Mouse (Mus musculus) lung, embryonic 14.5 days (tissue): Measurements from ENCODE around the gene Tatdn3. TPM values are rescaled to one million over a fixed set of nuclear protein-coding genes. Genes with fewer than 3 reads are reported as not detected.

Experiments
- ATAC-seq: fragments of 200-750 bp; cut with Nextera tagmentation; 2 replicates; pipeline ENCODE4 v1.8.0; 2017; ENCODE audit warnings: mild to moderate bottlenecking, moderate TSS enrichment, moderate library complexity; ENCODE audit not compliant: insufficient read depth
- DNase-seq: peaks from one replicate; pipeline ENCODE4 v3.0.0-alpha.2; 2015
- H3K27ac ChIP-seq: fragments of 300-500 bp; sonication (generic); 2 replicates; pipeline ENCODE4 v1.5.1; 2014; ENCODE audit warnings: low read depth, mild to moderate bottlenecking, moderate library complexity
- H3K27me3 ChIP-seq: fragments of 300-500 bp; sonication (generic); 2 replicates; pipeline ENCODE4 v1.6.1; 2014; ENCODE audit warnings: low read length, control low read depth; ENCODE audit not compliant: insufficient read depth
- H3K36me3 ChIP-seq: fragments of 300-500 bp; sonication (generic); 2 replicates; pipeline ENCODE4 v1.6.1; 2014; ENCODE audit warnings: control low read depth; ENCODE audit not compliant: insufficient read depth
- H3K4me1 ChIP-seq: fragments of 300-500 bp; sonication (generic); 2 replicates; pipeline ENCODE4 v1.6.1; 2014; ENCODE audit warnings: antibody characterized with exemption, control low read depth; ENCODE audit not compliant: insufficient read depth
- H3K4me2 ChIP-seq: fragments of 300-500 bp; sonication (generic); 2 replicates; pipeline ENCODE4 v1.6.1; 2014; ENCODE audit warnings: mild to moderate bottlenecking
- H3K4me3 ChIP-seq: fragments of 300-500 bp; sonication (generic); 2 replicates; pipeline ENCODE4 v1.5.1; 2014; ENCODE audit warnings: low read depth, low read length
- H3K9ac ChIP-seq: fragments of 300-500 bp; sonication (generic); 2 replicates; pipeline ENCODE4 v1.6.1; 2014
- H3K9me3 ChIP-seq: fragments of 300-500 bp; sonication (generic); 2 replicates; pipeline ENCODE4 v1.6.1; 2016; ENCODE audit warnings: low read depth, low read length, control low read depth
- CTCF ChIP-seq: IDR thresholded peaks from 2 replicates; pipeline ENCODE4 v1.5.1; 2016; ENCODE audit warnings: antibody characterized with exemption, low read depth
- WGBS: fragments of 180-500 bp; shearing (Covaris S2); extraction: QIAGEN DNeasy Blood & Tissue Kit; methylation state at CpG from one replicate; pipeline ENCODE4 v1.1.7; 2014; 5-methylcytosine and 5-hydroxymethylcytosine counted together
- polyA plus RNA-seq: library from polyadenylated mRNA; unstranded; fragments of >200 nt; fragmentation: Nextera tagmentation; extraction: Ambion mirVana; gene quantifications from 2 replicates; pipeline ENCODE4 v1.2.1, GENCODE M21; 2014

Tatdn3 gene
- polyA plus RNA-seq, 1 experiment from 2014 or later: 12.7 TPM

DNA sequence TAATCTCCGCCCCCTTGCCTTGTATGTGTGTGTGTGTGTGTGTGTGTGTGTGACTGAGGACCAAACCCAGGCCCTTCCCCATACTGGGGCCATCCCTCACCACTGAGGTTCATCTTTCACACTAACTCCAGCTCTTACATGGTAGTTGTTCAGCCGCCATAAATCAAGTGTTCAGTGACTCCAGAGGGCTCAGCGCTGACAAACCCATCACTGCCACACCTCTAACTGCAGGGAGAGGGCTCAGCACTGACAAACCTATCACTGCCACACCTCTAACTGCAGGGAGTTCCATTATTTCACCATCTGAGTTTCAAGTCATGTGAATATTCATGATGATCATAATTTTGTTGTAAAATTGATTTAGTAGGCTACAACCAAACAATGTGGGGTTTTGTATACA, 9.2 kb downstream of the Tatdn3 start:
- no peak overlapping the region for H3K4me2 ChIP-seq
- ATAC-seq: no peak

DNA sequence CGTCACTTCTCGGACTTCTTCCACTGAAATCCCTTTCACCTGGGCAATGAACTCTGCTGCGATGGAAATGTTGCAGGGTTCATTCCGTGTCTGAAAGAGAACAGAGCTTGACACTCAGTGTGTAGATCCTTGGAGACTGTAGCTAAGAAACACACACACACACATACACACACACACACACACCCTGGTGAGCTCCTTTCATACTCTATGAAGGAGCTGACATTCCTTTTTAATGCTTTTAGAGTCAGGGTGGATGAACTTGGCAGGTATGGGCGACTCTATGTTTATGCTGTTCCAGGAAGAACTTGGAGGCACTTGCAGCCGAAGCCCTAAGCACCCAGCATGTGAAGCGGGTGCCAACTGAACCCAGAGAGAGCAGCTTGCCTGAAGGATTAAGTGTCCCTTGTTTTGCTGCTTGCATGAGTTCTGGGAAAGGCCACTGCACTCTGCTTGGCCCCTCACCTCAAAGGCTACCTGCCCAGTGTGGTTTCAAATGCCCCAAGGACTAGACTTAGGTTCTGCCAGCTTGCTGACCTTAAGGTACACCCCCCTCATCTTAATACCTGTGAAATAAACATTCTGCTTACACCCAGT, 16.4 kb downstream of the Tatdn3 start:
- no peak for TF ChIP-seq CTCF
- no peak overlapping the region for H3K4me3 ChIP-seq
- 72% methylated on average over 7 of the region's 7 CpGs for WGBS
- H3K36me3 ChIP-seq: no peaks in the 10 kb centered on the region
- no peak overlapping the region for H3K4me2 ChIP-seq
- H3K27ac ChIP-seq: no peak overlapping the region
- no peak overlapping the region for H3K9ac ChIP-seq
- no peak for DNase-seq
- H3K27me3 ChIP-seq: no peaks in the 10 kb centered on the region
- no peaks in the 10 kb centered on the region for H3K9me3 ChIP-seq
- H3K4me1 ChIP-seq: no peaks in the 10 kb centered on the region
- no peak for ATAC-seq

More for the DNA sequence above, 9.2 kb downstream of the Tatdn3 start:
- no peak overlapping the region for H3K27ac ChIP-seq
- no peak for TF ChIP-seq CTCF
- H3K9me3 ChIP-seq: no peaks in the 10 kb centered on the region
- peaks cover 5% of the 10 kb centered on the region; the same call in 1 of the 2 replicates for H3K36me3 ChIP-seq
- no peak overlapping the region for H3K9ac ChIP-seq
- H3K27me3 ChIP-seq: no peaks in the 10 kb centered on the region
- WGBS: 52% methylated on average over 3 of the region's 3 CpGs
- DNase-seq: no peak
- no peak overlapping the region for H3K4me3 ChIP-seq
- H3K4me1 ChIP-seq: no peaks in the 10 kb centered on the region

DNA sequence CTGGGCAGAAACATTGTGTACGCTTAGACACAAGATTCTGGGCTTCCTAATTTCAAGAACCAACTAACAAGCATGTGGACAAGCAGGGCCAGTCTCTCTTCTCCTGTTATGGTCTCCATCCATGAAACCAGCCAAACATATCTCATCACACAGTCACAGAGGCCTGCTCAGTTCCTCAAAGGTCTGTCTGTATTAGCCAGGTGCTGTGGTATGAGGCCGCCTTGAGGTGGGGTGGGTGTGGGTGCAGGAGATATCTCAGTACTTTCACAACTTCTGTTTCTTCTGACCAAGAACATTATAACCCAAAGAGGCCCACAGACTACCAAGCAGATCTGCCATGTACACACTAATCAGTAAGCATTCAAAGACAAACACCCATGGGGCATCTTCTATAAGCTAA, 17.5 kb downstream of the Tatdn3 start:
- ATAC-seq (no peak), DNase-seq (no peak)
- 89% methylated on average over 2 of the region's 2 CpGs for WGBS

DNA sequence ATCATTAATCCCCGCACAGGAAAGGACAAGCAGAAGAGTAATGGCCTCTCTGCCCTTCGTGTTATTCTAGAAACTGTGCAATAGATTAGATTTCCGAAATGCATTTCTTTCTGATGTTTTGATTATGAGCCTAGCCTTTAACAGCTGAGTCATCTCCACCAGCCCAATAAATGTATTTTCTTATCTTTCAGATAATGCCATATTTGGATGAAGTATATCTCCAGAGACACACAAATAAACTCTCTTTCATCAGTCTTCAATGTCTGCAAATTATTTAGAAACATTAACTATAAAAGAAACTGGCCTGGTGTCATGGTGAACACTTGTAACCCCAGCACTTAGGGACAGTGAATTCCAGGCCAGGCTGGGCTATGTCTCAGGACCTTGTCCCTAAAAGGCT, 20.0 kb downstream of the Tatdn3 start:
- WGBS: 27% methylated on average over 3 of the region's 3 CpGs
- no peaks in the 10 kb centered on the region for H3K36me3 ChIP-seq
- H3K4me3 ChIP-seq: no peak overlapping the region
- H3K9ac ChIP-seq: no peak overlapping the region
- no peaks in the 10 kb centered on the region for H3K9me3 ChIP-seq
- no peak for ATAC-seq
- no peak overlapping the region for H3K4me2 ChIP-seq
- DNase-seq: no peak
- no peak for TF ChIP-seq CTCF
- no peaks in the 10 kb centered on the region for H3K27me3 ChIP-seq
- H3K4me1 ChIP-seq: no peaks in the 10 kb centered on the region
- no peak overlapping the region for H3K27ac ChIP-seq

More for the DNA sequence above, 17.5 kb downstream of the Tatdn3 start:
- Histone ChIP-seq H3K36me3 (no peaks in the 10 kb centered on the region), H3K27ac (no peak overlapping the region), H3K9me3 (no peaks in the 10 kb centered on the region), H3K27me3 (no peaks in the 10 kb centered on the region), H3K4me1 (no peaks in the 10 kb centered on the region), H3K4me3 (no peak overlapping the region), H3K4me2 (no peak overlapping the region), H3K9ac (no peak overlapping the region)
- no peak for TF ChIP-seq CTCF

DNA sequence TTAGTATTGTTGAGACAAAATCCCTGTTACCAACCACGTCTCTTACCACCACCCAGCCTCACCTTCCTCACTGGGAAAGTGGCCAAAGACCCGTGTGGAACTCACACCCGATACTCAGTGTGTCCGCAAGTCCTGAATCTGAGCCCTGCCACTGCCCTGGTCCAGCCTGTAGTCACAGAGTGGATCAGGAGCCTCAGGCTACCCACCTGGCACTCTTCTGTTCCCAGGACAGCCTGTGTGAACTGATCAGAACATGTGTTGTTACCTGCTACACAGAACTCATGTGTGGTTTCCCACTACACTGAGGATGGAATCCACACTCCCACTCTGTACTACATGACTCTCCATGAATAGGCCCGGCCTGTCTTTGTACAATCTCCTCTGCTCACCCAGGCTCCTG, 20.6 kb downstream of the Tatdn3 start:
- Histone ChIP-seq H3K4me3 (no peak overlapping the region), H3K27me3 (no peaks in the 10 kb centered on the region), H3K27ac (no peak overlapping the region), H3K4me2 (no peak overlapping the region), H3K9ac (no peak overlapping the region), H3K9me3 (no peaks in the 10 kb centered on the region), H3K4me1 (no peaks in the 10 kb centered on the region), H3K36me3 (no peaks in the 10 kb centered on the region)
- no peak for DNase-seq
- no peak for TF ChIP-seq CTCF
- WGBS: 74% methylated on average over 5 of the region's 5 CpGs
- no peak for ATAC-seq

DNA sequence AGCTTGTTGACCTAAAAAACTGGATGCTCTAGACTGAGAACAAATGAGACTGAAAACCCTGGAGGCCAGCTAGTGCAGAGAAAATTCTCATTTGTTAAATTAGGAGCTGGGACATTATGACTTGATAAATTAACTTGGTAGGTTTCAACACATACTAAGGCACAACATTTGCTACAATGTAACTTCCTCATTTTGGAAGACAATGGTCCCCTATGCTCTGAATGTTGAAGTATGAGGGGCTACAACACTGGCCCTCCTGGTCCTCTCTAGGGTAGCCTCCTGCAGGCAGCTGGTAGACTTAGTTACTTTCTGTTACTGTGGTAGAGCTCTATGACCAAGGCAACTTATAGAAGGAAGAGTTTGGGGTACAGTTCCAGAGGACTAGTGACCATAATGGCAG, 21.4 kb downstream of the Tatdn3 start:
- Histone ChIP-seq H3K9ac (no peak overlapping the region), H3K4me3 (no peak overlapping the region), H3K27ac (no peak overlapping the region), H3K4me1 (no peaks in the 10 kb centered on the region), H3K36me3 (no peaks in the 10 kb centered on the region), H3K9me3 (no peaks in the 10 kb centered on the region), H3K27me3 (no peaks in the 10 kb centered on the region), H3K4me2 (no peak overlapping the region)
- ATAC-seq: no peak
- no peak for TF ChIP-seq CTCF
- no peak for DNase-seq

DNA sequence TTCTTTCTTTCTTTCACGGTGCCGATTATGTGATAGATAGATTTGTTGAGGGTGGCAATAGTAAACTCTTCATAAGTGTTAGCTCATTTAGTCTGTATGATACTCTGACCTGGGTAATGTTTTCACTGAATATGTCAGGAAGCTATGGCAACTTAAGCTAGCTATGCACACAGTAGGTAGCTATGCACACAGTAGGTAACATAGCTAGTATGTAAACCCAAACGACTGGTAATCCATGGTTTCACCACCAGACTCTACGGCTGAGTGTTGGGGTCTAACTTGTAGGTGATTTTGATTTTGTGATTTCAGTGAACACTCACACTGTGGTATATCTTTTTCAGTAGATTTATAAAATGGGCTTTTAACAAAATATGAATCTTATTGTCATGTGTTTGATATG, 24.7 kb downstream of the Tatdn3 start:
- WGBS: 86% methylated on average over 4 of the region's 4 CpGs
- Histone ChIP-seq H3K9me3 (no peaks in the 10 kb centered on the region), H3K36me3 (no peaks in the 10 kb centered on the region), H3K4me1 (no peaks in the 10 kb centered on the region), H3K4me3 (no peak overlapping the region), H3K4me2 (no peak overlapping the region), H3K9ac (no peak overlapping the region), H3K27ac (no peak overlapping the region), H3K27me3 (no peaks in the 10 kb centered on the region)
- ATAC-seq (no peak), DNase-seq (no peak)
- TF ChIP-seq CTCF: no peak
